Mouse (Mus musculus): ENCODE data around the gene Scn10a. TPM values are rescaled to one million over a fixed set of nuclear protein-coding genes. Genes with fewer than 3 reads are reported as not detected.

Gene Scn10a
- polyA plus RNA-seq, 1 experiment from 2014 or later = not detected

- Histone ChIP-seq H3K4me1 (ENCODE audit: control insufficient read depth, insufficient read depth, low read length) (no peaks in the 10 kb centered on the region; the same call in 1 of the 2 replicates), H3K27me3 (ENCODE audit: control insufficient read depth, insufficient read depth, low read depth, low read length) (no peaks in the 10 kb centered on the region; the same call in 1 of the 2 replicates), H3K27ac (ENCODE audit: low read length) (no peak overlapping the region), H3K9ac (ENCODE audit: low read depth, low read length) (no peak overlapping the region), H3K9me3 (replicated peaks; ENCODE audit: control insufficient read depth, low read length, poor library complexity, severe bottlenecking) (no peaks in the 10 kb centered on the region), H3K4me3 (ENCODE audit: low read depth, low read length) (no peak overlapping the region), H3K36me3 (ENCODE audit: control insufficient read depth, insufficient read depth, low read length) (no peaks in the 10 kb centered on the region), H3K4me2 (ENCODE audit: low read length) (no peak overlapping the region)
- ATAC-seq = no peak
- WGBS = 68% methylated on average over 13 of the region's 13 CpGs
These were observed 87.7 kb downstream of the Scn10a start for GRCm38 (mm10) chr9:119631393-119631898.

- no peak overlapping the region for H3K9ac ChIP-seq (ENCODE audit: low read depth, low read length)
- no peaks in the 10 kb centered on the region for H3K9me3 ChIP-seq (replicated peaks; ENCODE audit: control insufficient read depth, low read length, poor library complexity, severe bottlenecking)
- ATAC-seq = no peak
- 65% methylated on average over 8 of the region's 8 CpGs for WGBS
- no peaks in the 10 kb centered on the region for H3K27me3 ChIP-seq (ENCODE audit: control insufficient read depth, insufficient read depth, low read depth, low read length)
- H3K27ac ChIP-seq (ENCODE audit: low read length) = no peak overlapping the region
- no peak overlapping the region for H3K4me2 ChIP-seq (ENCODE audit: low read length)
- no peaks in the 10 kb centered on the region for H3K36me3 ChIP-seq (ENCODE audit: control insufficient read depth, insufficient read depth, low read length)
- H3K4me3 ChIP-seq (ENCODE audit: low read depth, low read length) = no peak overlapping the region
- H3K4me1 ChIP-seq (ENCODE audit: control insufficient read depth, insufficient read depth, low read length) = no peaks in the 10 kb centered on the region; the same call in 1 of the 2 replicates
These were observed 90.3 kb downstream of the Scn10a start for GRCm38 (mm10) chr9:119628690-119629268.

GRCm38 (mm10) chr9:119627227-119627626 lies 91.9 kb downstream of the Scn10a start:
- 83% methylated on average over 6 of the region's 6 CpGs for WGBS
- ATAC-seq = no peak

GRCm38 (mm10) chr9:119624151-119624550 lies 95.0 kb downstream of the Scn10a start:
- no peak overlapping the region for H3K4me3 ChIP-seq (ENCODE audit: low read depth, low read length)
- no peaks in the 10 kb centered on the region for H3K9me3 ChIP-seq (replicated peaks; ENCODE audit: control insufficient read depth, low read length, poor library complexity, severe bottlenecking)
- no peaks in the 10 kb centered on the region for H3K4me1 ChIP-seq (ENCODE audit: control insufficient read depth, insufficient read depth, low read length)
- no peak overlapping the region for H3K27ac ChIP-seq (ENCODE audit: low read length)
- no peaks in the 10 kb centered on the region for H3K27me3 ChIP-seq (ENCODE audit: control insufficient read depth, insufficient read depth, low read depth, low read length)
- H3K9ac ChIP-seq (ENCODE audit: low read depth, low read length) = no peak overlapping the region
- no peaks in the 10 kb centered on the region for H3K36me3 ChIP-seq (ENCODE audit: control insufficient read depth, insufficient read depth, low read length)
- no peak overlapping the region for H3K4me2 ChIP-seq (ENCODE audit: low read length)
- 87% methylated on average over 4 of the region's 4 CpGs for WGBS
- ATAC-seq = no peak

More at GRCm38 (mm10) chr9:119627227-119627626, 91.9 kb downstream of the Scn10a start:
- Histone ChIP-seq H3K9me3 (replicated peaks; ENCODE audit: control insufficient read depth, low read length, poor library complexity, severe bottlenecking) (no peaks in the 10 kb centered on the region), H3K27me3 (ENCODE audit: control insufficient read depth, insufficient read depth, low read depth, low read length) (no peaks in the 10 kb centered on the region), H3K4me3 (ENCODE audit: low read depth, low read length) (no peak overlapping the region), H3K36me3 (ENCODE audit: control insufficient read depth, insufficient read depth, low read length) (no peaks in the 10 kb centered on the region), H3K4me2 (ENCODE audit: low read length) (no peak overlapping the region), H3K4me1 (ENCODE audit: control insufficient read depth, insufficient read depth, low read length) (no peaks in the 10 kb centered on the region; the same call in 1 of the 2 replicates), H3K27ac (ENCODE audit: low read length) (no peak overlapping the region), H3K9ac (ENCODE audit: low read depth, low read length) (no peak overlapping the region)

- Histone ChIP-seq H3K27ac (ENCODE audit: low read length) (no peak overlapping the region), H3K27me3 (ENCODE audit: control insufficient read depth, insufficient read depth, low read depth, low read length) (no peaks in the 10 kb centered on the region), H3K9ac (ENCODE audit: low read depth, low read length) (no peak overlapping the region), H3K36me3 (ENCODE audit: control insufficient read depth, insufficient read depth, low read length) (no peaks in the 10 kb centered on the region), H3K9me3 (replicated peaks; ENCODE audit: control insufficient read depth, low read length, poor library complexity, severe bottlenecking) (no peaks in the 10 kb centered on the region), H3K4me2 (ENCODE audit: low read length) (no peak overlapping the region), H3K4me1 (ENCODE audit: control insufficient read depth, insufficient read depth, low read length) (no peaks in the 10 kb centered on the region), H3K4me3 (ENCODE audit: low read depth, low read length) (no peak overlapping the region)
- ATAC-seq = no peak
- 83% methylated on average over 6 of the region's 6 CpGs for WGBS
These were observed 104.3 kb downstream of the Scn10a start for GRCm38 (mm10) chr9:119614798-119615197.

- 91% methylated on average over 7 of the region's 7 CpGs for WGBS
- Histone ChIP-seq H3K4me2 (ENCODE audit: low read length) (no peak overlapping the region), H3K4me1 (ENCODE audit: control insufficient read depth, insufficient read depth, low read length) (no peaks in the 10 kb centered on the region), H3K27me3 (ENCODE audit: control insufficient read depth, insufficient read depth, low read depth, low read length) (no peaks in the 10 kb centered on the region), H3K4me3 (ENCODE audit: low read depth, low read length) (no peak overlapping the region), H3K36me3 (ENCODE audit: control insufficient read depth, insufficient read depth, low read length) (no peaks in the 10 kb centered on the region), H3K9ac (ENCODE audit: low read depth, low read length) (no peak overlapping the region), H3K9me3 (replicated peaks; ENCODE audit: control insufficient read depth, low read length, poor library complexity, severe bottlenecking) (no peaks in the 10 kb centered on the region), H3K27ac (ENCODE audit: low read length) (no peak overlapping the region)
- no peak for ATAC-seq
These were observed 108.5 kb downstream of the Scn10a start for GRCm38 (mm10) chr9:119610563-119611166.

- Histone ChIP-seq H3K4me3 (ENCODE audit: low read depth, low read length) (no peak overlapping the region), H3K4me1 (ENCODE audit: control insufficient read depth, insufficient read depth, low read length) (no peaks in the 10 kb centered on the region), H3K36me3 (ENCODE audit: control insufficient read depth, insufficient read depth, low read length) (no peaks in the 10 kb centered on the region), H3K9me3 (replicated peaks; ENCODE audit: control insufficient read depth, low read length, poor library complexity, severe bottlenecking) (no peaks in the 10 kb centered on the region), H3K27ac (ENCODE audit: low read length) (no peak overlapping the region), H3K4me2 (ENCODE audit: low read length) (no peak overlapping the region), H3K9ac (ENCODE audit: low read depth, low read length) (no peak overlapping the region), H3K27me3 (ENCODE audit: control insufficient read depth, insufficient read depth, low read depth, low read length) (no peaks in the 10 kb centered on the region)
- no peak for ATAC-seq
- WGBS = 93% methylated on average over 5 of the region's 5 CpGs
These were observed 112.2 kb downstream of the Scn10a start for GRCm38 (mm10) chr9:119606906-119607305.

- 71% methylated on average over 8 of the region's 8 CpGs for WGBS
- H3K27me3 ChIP-seq (ENCODE audit: control insufficient read depth, insufficient read depth, low read depth, low read length) = no peaks in the 10 kb centered on the region
- no peaks in the 10 kb centered on the region for H3K9me3 ChIP-seq (replicated peaks; ENCODE audit: control insufficient read depth, low read length, poor library complexity, severe bottlenecking)
- H3K27ac ChIP-seq (ENCODE audit: low read length) = no peak overlapping the region
- no peak overlapping the region for H3K4me3 ChIP-seq (ENCODE audit: low read depth, low read length)
- ATAC-seq = no peak
- no peaks in the 10 kb centered on the region for H3K36me3 ChIP-seq (ENCODE audit: control insufficient read depth, insufficient read depth, low read length)
- no peak overlapping the region for H3K4me2 ChIP-seq (ENCODE audit: low read length)
- H3K9ac ChIP-seq (ENCODE audit: low read depth, low read length) = no peak overlapping the region
- no peaks in the 10 kb centered on the region for H3K4me1 ChIP-seq (ENCODE audit: control insufficient read depth, insufficient read depth, low read length)
These were observed 114.5 kb downstream of the Scn10a start for GRCm38 (mm10) chr9:119604607-119605006.

- Histone ChIP-seq H3K27me3 (ENCODE audit: control insufficient read depth, insufficient read depth, low read depth, low read length) (no peaks in the 10 kb centered on the region), H3K4me1 (ENCODE audit: control insufficient read depth, insufficient read depth, low read length) (no peaks in the 10 kb centered on the region), H3K27ac (ENCODE audit: low read length) (no peak overlapping the region), H3K4me2 (ENCODE audit: low read length) (no peak overlapping the region), H3K36me3 (ENCODE audit: control insufficient read depth, insufficient read depth, low read length) (no peaks in the 10 kb centered on the region), H3K9ac (ENCODE audit: low read depth, low read length) (no peak overlapping the region), H3K9me3 (replicated peaks; ENCODE audit: control insufficient read depth, low read length, poor library complexity, severe bottlenecking) (no peaks in the 10 kb centered on the region), H3K4me3 (ENCODE audit: low read depth, low read length) (no peak overlapping the region)
- no peak for ATAC-seq
- 90% methylated on average over 10 of the region's 10 CpGs for WGBS
These were observed 120.6 kb downstream of the Scn10a start for GRCm38 (mm10) chr9:119598501-119598900.

Measured in midbrain, embryonic 16.5 days (tissue).